Mouse (Mus musculus): ENCODE measurements around the gene Cdc37.

Gene Cdc37

GRCm38 (mm10) chr9:21135941-21136381, 13.8 kb downstream of the Cdc37 start:
- DNase-seq (ENCODE audit: low read depth, low spot score), result no peak

- no peak for DNase-seq (ENCODE audit: low read depth, low spot score)
Measured at GRCm38 (mm10) chr9:21135329-21135890, 14.4 kb downstream of the Cdc37 start.

GRCm38 (mm10) chr9:21134595-21135328, 15.0 kb downstream of the Cdc37 start:
- no peak for DNase-seq (ENCODE audit: low read depth, low spot score)

GRCm38 (mm10) chr9:21133064-21133707, 16.6 kb downstream of the Cdc37 start:
- no peak for DNase-seq (ENCODE audit: low read depth, low spot score)

GRCm38 (mm10) chr9:21132102-21132775, 17.5 kb downstream of the Cdc37 start:
- peak; percentile 45 for DNase-seq (ENCODE audit: low read depth, low spot score)

- DNase-seq (ENCODE audit: low read depth, low spot score), result peak; percentile 99
Measured at GRCm38 (mm10) chr9:21131059-21131956, 18.5 kb downstream of the Cdc37 start, which contains the start of gene Tyk2. Tyk2 (minus strand) TSS chr9:21131243.

GRCm38 (mm10) chr9:21126259-21126627, 23.5 kb downstream of the Cdc37 start:
- no peak for DNase-seq (ENCODE audit: low read depth, low spot score)

- DNase-seq (ENCODE audit: low read depth, low spot score), result no peak
Measured at GRCm38 (mm10) chr9:21125502-21126258, 24.1 kb downstream of the Cdc37 start.

- no peak for DNase-seq (ENCODE audit: low read depth, low spot score)
Measured at GRCm38 (mm10) chr9:21124837-21125236, 24.9 kb downstream of the Cdc37 start.

- DNase-seq (ENCODE audit: low read depth, low spot score), result peak; percentile 39
Measured at GRCm38 (mm10) chr9:21121483-21121882, 28.3 kb downstream of the Cdc37 start.

GRCm38 (mm10) chr9:21117073-21117472, 32.7 kb downstream of the Cdc37 start:
- no peak for DNase-seq (ENCODE audit: low read depth, low spot score)

- no peak for DNase-seq (ENCODE audit: low read depth, low spot score)
Measured at GRCm38 (mm10) chr9:21115105-21115504, 34.7 kb downstream of the Cdc37 start.

- no peak for DNase-seq (ENCODE audit: low read depth, low spot score)
Measured at GRCm38 (mm10) chr9:21114190-21114589, 35.6 kb downstream of the Cdc37 start.

GRCm38 (mm10) chr9:21113751-21114150, 36.0 kb downstream of the Cdc37 start:
- DNase-seq (ENCODE audit: low read depth, low spot score), result no peak

GRCm38 (mm10) chr9:21107607-21108237, 42.1 kb downstream of the Cdc37 start:
- DNase-seq (ENCODE audit: low read depth, low spot score), result no peak

- DNase-seq (ENCODE audit: low read depth, low spot score), result no peak
Measured at GRCm38 (mm10) chr9:21105760-21106564, 43.8 kb downstream of the Cdc37 start.

GRCm38 (mm10) chr9:21104814-21105213, 45.0 kb downstream of the Cdc37 start:
- no peak for DNase-seq (ENCODE audit: low read depth, low spot score)

- no peak for DNase-seq (ENCODE audit: low read depth, low spot score)
Measured at GRCm38 (mm10) chr9:21102076-21102475, 47.7 kb downstream of the Cdc37 start.
